Mouse (Mus musculus) cortical plate, adult 2 months (tissue): Measurements from ENCODE around the gene Emc9. TPM values are rescaled to one million over a fixed set of nuclear protein-coding genes. Genes with fewer than 3 reads are reported as not detected.

Experiments
- H3K27ac ChIP-seq: fragments of 200-500 bp; 2 replicates; pipeline ENCODE4 v1.5.1; 2012; ENCODE audit warnings: low read length, control low read depth, inconsistent platforms; ENCODE audit not compliant: insufficient read depth
- H3K4me1 ChIP-seq: fragments of 200-500 bp; 2 replicates; pipeline ENCODE4 v1.6.1; 2011; ENCODE audit warnings: low read length; ENCODE audit not compliant: control insufficient read depth, insufficient read depth
- H3K4me3 ChIP-seq: fragments of 200-500 bp; 2 replicates; pipeline ENCODE4 v1.5.1; 2011; ENCODE audit warnings: mild to moderate bottlenecking, low read length, control low read depth; ENCODE audit not compliant: insufficient read depth
- CTCF ChIP-seq: fragments of 200-500 bp; IDR thresholded peaks from 2 replicates; pipeline ENCODE4 v1.5.1; 2011; ENCODE audit warnings: mild to moderate bottlenecking, control low read depth, low read length; ENCODE audit not compliant: insufficient read depth; ENCODE audit errors: extremely low read depth
- POLR2A ChIP-seq: fragments of 200-500 bp; IDR thresholded peaks from 2 replicates; pipeline ENCODE4 v1.6.1; 2011; ENCODE audit warnings: mild to moderate bottlenecking, low read length, control low read depth; ENCODE audit not compliant: insufficient read depth; ENCODE audit errors: extremely low read depth
- polyA plus RNA-seq: library from polyadenylated mRNA; depleted of rRNA; stranded (reverse); fragments of >200 nt; gene quantifications from 2 replicates; pipeline ENCODE4 v1.2.3, GENCODE M21; 2012

Emc9 gene
- polyA plus RNA-seq, 1 experiment = 51.9 TPM

GRCm38 (mm10) chr14:55590748-55591330 is 5.7 kb upstream of the Emc9 start, which contains the start of gene Psme2:
Gene Psme2 (minus strand): TSS chr14:55591113.
- peak within 1 kb of the TSS; percentile 79 for H3K27ac ChIP-seq
- TF ChIP-seq POLR2A (peak; percentile 80), CTCF (no peak)
- no peaks in the 10 kb centered on the region; the same call in 1 of the 2 replicates for H3K4me1 ChIP-seq
- H3K4me3 ChIP-seq = peak within 1 kb of the TSS; percentile 72

- Histone ChIP-seq H3K4me1 (no peaks in the 10 kb centered on the region; the same call in 1 of the 2 replicates), H3K4me3 (peak overlapping the region; percentile 72), H3K27ac (no peak overlapping the region)
- no peak for TF ChIP-seq POLR2A
- no peak for TF ChIP-seq CTCF
Measured at GRCm38 (mm10) chr14:55589771-55590448, 4.8 kb upstream of the Emc9 start.

GRCm38 (mm10) chr14:55589271-55589670 is 4.2 kb upstream of the Emc9 start:
- Histone ChIP-seq H3K27ac (no peak overlapping the region), H3K4me3 (no peak overlapping the region), H3K4me1 (no peaks in the 10 kb centered on the region; the same call in 1 of the 2 replicates)
- no peak for TF ChIP-seq CTCF
- no peak for TF ChIP-seq POLR2A

GRCm38 (mm10) chr14:55586149-55586548 is 1.0 kb upstream of the Emc9 start:
- H3K27ac ChIP-seq = no peak overlapping the region

GRCm38 (mm10) chr14:55585566-55585960 is 461 bp upstream of the Emc9 start:
- Histone ChIP-seq H3K27ac (no peak overlapping the region), H3K4me1 (no peaks in the 10 kb centered on the region), H3K4me3 (peak overlapping the region; percentile 95; the same call in 1 of the 2 replicates)
- no peak for TF ChIP-seq POLR2A
- no peak for TF ChIP-seq CTCF

More at GRCm38 (mm10) chr14:55586149-55586548, 1.0 kb upstream of the Emc9 start:
- TF ChIP-seq POLR2A = no peak
- no peak for TF ChIP-seq CTCF
- Histone ChIP-seq H3K4me3 (no peak overlapping the region), H3K4me1 (no peaks in the 10 kb centered on the region)

- TF ChIP-seq CTCF (no peak), POLR2A (no peak)
- Histone ChIP-seq H3K4me1 (no peaks in the 10 kb centered on the region), H3K4me3 (peak overlapping the region; percentile 95), H3K27ac (no peak overlapping the region)
Measured at GRCm38 (mm10) chr14:55584303-55584701, 800 bp downstream of the Emc9 start.

GRCm38 (mm10) chr14:55581981-55582681 is 3.0 kb downstream of the Emc9 start:
- no peak overlapping the region for H3K27ac ChIP-seq
- no peak for TF ChIP-seq POLR2A
- TF ChIP-seq CTCF = peak; percentile 30; the same call in 1 of the 2 replicates
- no peak overlapping the region for H3K4me3 ChIP-seq
- H3K4me1 ChIP-seq = peaks cover 1% of the 10 kb centered on the region; the same call in 1 of the 2 replicates

- Histone ChIP-seq H3K4me1 (peaks cover 1% of the 10 kb centered on the region; the same call in 1 of the 2 replicates), H3K4me3 (no peak overlapping the region), H3K27ac (no peak overlapping the region)
- TF ChIP-seq POLR2A (0 out of 2 replicates have a peak, but pooled peaks have one; percentile 5), CTCF (no peak)
Measured at GRCm38 (mm10) chr14:55580731-55581130, 4.4 kb downstream of the Emc9 start.
